Mouse (Mus musculus): Measurements from ENCODE around the gene Rbm8a2.

GRCm38 (mm10) chr1:175931391-175931790 lies 47.5 kb downstream of the Rbm8a2 start:
- TF ChIP-seq CTCF (IDR thresholded peaks at IDR 0.05; ENCODE audit: extremely low read depth, insufficient read depth, low read length) (no peak), POLR2A (IDR thresholded peaks at IDR 0.05; ENCODE audit: extremely low read depth, insufficient read depth, low read length) (no peak)

Data from cortical plate, adult 2 months (tissue).